Mouse (Mus musculus) CH12F3 (cell line): ENCODE data around the gene Ncor1.
"Not testable (repeated sequence)": the region's sequence is repeated elsewhere in the genome, so short reads cannot be mapped to it uniquely, and the experiment has no call there.

Source experiments
- in situ Hi-C: fragments of 300-500 bp; cut with MboI; formaldehyde crosslinking; loops from 2 replicates; pipeline ENCODE4 v1.14.3; 2020; ENCODE audit warnings: low sequenced_read_pairs

Ncor1 gene

GRCm38 (mm10) chr11:62458276-62458724, at the start of gene Ncor1, which contains the start of gene Pigl:
Gene Ncor1 (minus strand): TSS chr11:62458541.
Gene Pigl (plus strand): TSS chr11:62458460.
- in situ Hi-C loops: no loop called here

GRCm38 (mm10) chr11:62507683-62508082, 49.3 kb upstream of the Ncor1 start:
- in situ Hi-C loops: no loop called here

- in situ Hi-C loops: no loop called here
Observed at GRCm38 (mm10) chr11:62500529-62500928, 42.2 kb upstream of the Ncor1 start.

DNA sequence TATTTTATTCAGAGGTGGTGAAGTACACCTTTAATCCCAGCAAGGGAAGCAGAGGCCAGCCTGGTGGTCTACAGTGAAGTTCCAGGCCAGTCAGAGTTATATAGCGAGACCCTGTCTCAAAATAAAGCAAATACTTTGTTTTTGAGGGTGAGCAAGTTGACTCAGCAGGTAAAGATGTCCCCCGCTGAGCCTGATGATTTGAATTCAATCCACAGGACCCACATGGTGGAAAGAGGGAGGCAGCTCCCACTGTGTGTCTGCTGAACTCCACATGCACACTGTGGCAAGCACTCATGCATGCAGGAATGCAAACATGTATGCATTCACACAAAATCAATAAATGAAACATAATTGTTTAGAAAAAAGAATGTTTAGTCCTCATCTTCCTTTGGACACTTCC, 40.5 kb upstream of the Ncor1 start:
- in situ Hi-C loops: no loop called here

DNA sequence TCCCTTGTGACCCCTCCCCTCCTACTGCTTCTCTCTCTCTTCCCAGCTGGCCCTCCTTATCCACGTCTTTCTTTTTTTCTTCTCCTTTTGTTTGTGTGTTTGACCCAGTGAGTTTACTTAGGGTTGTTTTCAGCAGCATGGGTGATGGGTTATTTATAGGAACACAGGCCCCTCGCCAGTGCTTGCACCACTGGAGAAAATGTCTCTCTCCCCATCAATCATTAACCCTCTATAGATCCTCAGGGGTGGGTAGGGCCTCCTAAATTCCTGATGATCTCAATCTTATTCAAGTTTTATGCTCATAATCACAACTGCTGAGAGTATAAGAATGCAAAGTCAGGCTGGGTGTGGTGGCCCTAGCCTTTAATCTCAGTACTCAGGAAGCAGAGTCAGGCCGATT, 38.8 kb upstream of the Ncor1 start:
- in situ Hi-C loops: no loop called here

- in situ Hi-C loops: no loop called here
Observed at GRCm38 (mm10) chr11:62496151-62496715, 37.9 kb upstream of the Ncor1 start.

GRCm38 (mm10) chr11:62495276-62495801, 37.0 kb upstream of the Ncor1 start:
- in situ Hi-C loops: no loop called here

DNA sequence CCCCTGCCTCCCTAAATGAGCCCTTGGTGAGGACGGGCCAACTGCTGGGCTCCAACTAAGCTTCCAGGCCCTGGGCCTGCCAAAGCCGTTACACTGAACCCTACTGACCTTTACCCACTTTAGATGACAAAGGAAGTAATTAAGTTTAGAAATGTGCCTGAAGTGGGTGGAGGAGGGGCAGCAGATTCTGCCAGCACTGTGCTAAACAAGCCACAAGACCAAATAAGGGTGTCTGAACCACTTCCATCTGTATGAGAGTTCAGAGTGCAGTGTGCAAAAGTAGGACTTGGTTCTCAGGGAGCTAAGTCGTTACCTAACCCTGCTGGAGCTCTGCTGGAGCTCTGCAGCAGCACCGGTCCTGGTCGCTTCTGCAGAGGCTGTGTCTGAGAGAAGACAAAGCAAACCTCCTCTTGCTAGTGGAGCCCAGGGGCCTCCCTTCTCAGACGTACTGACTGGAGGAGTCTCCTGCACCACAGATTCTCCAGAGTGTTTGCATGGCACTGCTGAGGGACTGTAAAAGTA, 36.5 kb upstream of the Ncor1 start:
- in situ Hi-C loops: no loop called here

DNA sequence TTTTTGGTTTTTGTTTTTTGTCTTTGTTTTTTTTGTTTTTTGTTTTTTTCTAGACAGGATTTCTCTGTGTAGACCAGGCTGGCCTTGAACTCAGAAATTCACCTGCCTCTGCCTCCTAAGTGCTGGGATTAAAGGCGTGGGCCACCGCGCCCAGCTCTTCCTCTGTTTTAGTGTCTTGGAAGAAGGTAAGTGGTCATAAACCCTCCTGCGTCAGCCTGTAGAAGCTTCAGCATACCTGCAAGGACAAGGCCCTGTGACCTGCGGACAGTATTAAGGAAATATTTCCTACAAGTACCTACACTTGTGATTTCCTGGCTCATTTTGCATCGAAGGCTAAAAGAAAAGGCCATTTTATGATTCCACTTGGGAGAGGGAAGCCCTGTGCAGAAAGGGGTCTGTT, 35.4 kb upstream of the Ncor1 start:
- in situ Hi-C loops: no loop called here

- in situ Hi-C loops: no loop called here
Observed at GRCm38 (mm10) chr11:62487540-62488350, 29.4 kb upstream of the Ncor1 start.

GRCm38 (mm10) chr11:62486949-62487348, 28.6 kb upstream of the Ncor1 start:
- in situ Hi-C loops: no loop called here

DNA sequence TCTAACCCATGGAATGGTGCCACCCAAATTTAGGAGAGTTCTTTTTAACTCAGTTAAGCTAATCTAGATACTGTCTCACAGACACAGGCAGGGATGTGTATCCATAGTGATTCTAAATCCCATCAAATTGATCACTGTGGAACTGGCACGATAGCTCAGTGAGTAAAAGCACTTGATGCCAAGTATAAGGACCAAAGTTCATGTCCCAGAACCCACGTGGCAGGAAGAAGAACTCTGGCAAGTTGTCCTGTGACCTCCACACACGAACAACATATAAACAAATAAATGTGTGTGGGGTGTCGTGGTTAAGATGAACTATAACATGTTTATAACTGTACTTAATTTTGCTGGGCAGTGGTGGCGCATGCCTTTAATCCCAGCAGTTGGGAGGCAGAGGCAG, 21.2 kb upstream of the Ncor1 start:
- in situ Hi-C loops: no loop called here

DNA sequence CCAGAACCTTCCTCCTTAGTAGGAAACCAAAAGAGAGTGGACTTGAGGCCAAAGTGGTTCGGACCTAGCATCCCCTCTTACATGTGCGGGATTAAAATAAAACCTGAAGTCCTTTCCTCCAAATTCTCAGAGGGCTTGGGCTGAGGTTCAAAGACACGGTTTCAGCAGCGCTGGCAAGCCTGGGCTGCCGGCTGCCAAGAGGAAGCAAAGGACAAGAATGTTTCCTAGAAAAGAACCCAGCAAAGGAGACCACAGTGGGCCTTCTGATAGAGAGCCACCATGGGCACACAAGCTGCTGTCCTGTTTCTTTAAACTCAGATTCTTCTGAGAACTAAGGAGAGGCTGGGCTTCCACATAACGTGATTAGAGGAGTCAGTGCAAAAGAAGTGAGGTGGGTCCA, 20.6 kb upstream of the Ncor1 start:
- in situ Hi-C loops: no loop called here

- in situ Hi-C loops: no loop called here
Observed at GRCm38 (mm10) chr11:62476156-62476555, 17.8 kb upstream of the Ncor1 start.

- in situ Hi-C loops: no loop called here
Observed at GRCm38 (mm10) chr11:62473516-62473915, 15.2 kb upstream of the Ncor1 start.

DNA sequence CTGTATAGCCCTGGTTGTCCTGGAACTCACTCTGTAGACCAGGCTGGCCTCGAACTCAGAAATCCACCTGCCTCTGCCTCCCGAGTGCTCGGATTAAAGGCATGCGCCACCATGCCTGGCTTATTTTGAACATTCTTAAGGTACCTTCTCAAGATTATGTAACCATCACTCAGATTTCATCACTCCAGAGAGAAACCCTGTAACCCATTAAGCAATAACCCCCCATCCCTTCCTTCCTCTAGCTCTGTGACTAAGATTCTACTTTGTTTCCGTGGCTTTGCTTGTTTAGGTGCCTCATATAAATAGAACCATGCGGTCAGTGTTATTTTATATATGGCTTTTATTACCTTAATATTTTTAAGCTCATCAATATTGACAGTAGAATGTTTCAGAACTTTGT, 12.1 kb upstream of the Ncor1 start:
- in situ Hi-C loops: no loop called here

GRCm38 (mm10) chr11:62467289-62467688, 8.9 kb upstream of the Ncor1 start:
- in situ Hi-C loops: not testable (repeated sequence)

DNA sequence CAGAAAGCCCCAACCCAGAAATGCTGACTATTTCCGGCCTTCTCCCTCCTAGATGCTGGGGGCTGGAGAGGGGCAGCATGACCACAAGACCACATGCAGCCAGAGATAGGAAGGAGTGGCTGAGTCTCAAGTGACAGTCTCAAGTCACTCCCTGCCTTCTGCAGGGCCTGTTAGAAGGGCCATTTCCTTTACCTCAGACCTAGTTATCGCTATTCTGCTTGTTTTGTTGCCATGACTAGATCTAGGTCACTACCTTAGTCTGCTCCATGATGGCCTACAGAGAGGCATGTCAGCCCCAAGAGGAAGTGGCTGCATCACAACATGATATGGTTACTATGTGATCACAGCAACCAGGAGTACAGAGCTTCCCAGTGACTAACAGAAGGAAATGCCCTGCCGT, 8.2 kb upstream of the Ncor1 start:
- in situ Hi-C loops: no loop called here

GRCm38 (mm10) chr11:62465849-62466248, 7.5 kb upstream of the Ncor1 start:
- in situ Hi-C loops: no loop called here

DNA sequence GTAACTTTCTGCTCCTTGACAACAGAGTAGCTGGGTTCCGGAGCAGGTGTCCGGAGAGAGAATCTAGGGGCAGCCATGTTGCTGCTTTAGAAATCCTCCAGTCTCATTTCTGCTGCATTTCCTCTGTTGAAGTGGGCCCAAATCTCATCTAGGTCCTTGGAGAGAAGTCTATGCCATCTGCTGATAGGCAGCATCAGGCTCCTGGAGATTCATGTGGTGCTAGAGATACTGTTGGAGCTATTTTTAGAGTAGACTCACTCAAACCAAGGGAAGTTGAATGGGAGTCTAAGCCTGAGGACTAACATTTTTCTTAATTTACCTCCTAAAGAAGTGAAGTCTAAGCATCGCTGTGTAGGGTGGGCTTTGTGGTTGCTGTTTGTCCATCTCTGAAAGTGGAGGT, 6.4 kb upstream of the Ncor1 start:
- in situ Hi-C loops: no loop called here

DNA sequence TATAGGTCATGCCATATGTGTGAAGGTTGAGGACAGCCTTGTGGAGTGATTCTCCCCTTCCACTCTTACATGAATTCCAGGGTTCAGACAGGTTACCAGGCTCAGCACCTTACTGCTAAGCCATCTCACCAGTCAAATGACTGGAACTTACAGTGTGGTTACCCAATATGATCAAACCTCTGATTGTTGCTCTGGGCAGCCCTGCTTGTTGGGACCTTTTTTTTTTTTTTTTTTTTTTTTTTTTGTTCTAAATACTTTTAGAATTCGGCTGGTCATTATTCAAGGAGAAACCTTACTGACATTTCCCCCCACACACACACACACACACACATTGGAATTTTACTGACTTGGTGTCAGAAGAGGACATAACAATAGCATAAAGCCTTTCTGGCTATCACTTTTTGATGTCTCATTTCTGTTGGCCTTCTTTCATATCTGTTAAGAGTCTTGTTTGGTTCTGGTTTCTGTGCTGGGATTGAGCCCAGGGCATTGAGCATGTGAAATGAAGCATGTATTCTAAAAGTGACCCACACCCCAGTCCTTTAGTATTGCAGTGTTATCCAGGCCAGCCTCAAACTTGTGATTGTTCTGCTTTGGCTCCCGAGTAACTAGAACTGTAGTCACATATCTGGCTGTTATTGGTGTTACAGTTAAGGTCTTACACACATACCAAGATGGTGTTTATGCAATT, 5.0 kb upstream of the Ncor1 start:
- in situ Hi-C loops: no loop called here
